Mouse (Mus musculus) testis, postnatal 10 days (tissue): ENCODE data around the gene Tcte2.
"Not testable (repeated sequence)": the region's sequence is repeated elsewhere in the genome, so short reads cannot be mapped to it uniquely, and the experiment has no call there.

ENCODE experiments used
- DNase-seq: peaks from one replicate; pipeline ENCODE4 v3.0.0; 2021; ENCODE audit warnings: low spot score

The Tcte2 gene

GRCm38 (mm10) chr17:13761179-13761913, at the start of gene Tcte2:
Gene Tcte2, minus strand, starts transcription at chr17:13761825.
- DNase-seq, result peak; percentile 67

- no peak for DNase-seq
Measured at GRCm38 (mm10) chr17:13806016-13806415, 44.4 kb upstream of the Tcte2 start.

DNA sequence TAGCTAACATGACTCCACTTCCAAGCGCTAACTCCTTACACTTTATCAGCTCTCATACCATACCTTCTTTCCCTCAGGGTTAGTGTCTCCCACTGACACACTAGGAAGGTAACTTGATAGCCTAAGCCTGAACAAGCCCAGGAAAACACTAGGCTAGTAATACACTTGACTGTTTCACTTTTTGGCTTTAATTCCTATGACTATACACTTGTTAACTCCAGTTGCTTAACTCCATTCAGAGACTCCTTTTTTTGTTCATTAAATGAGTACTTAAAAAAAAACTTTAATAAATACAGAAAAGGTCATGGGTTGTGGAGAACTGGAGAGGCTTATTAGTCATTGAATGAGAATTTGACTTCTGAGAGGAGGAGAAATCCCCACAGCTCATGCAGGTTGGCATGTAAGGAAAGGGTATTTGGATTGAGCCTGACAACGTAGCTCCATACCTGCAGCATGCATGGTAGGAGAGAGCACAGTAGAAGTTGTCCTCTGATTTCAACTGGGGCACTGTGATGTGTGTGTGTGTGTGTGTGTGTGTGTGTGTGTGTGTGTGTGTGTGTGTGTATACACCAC, 41.3 kb upstream of the Tcte2 start:
- no peak for DNase-seq

DNA sequence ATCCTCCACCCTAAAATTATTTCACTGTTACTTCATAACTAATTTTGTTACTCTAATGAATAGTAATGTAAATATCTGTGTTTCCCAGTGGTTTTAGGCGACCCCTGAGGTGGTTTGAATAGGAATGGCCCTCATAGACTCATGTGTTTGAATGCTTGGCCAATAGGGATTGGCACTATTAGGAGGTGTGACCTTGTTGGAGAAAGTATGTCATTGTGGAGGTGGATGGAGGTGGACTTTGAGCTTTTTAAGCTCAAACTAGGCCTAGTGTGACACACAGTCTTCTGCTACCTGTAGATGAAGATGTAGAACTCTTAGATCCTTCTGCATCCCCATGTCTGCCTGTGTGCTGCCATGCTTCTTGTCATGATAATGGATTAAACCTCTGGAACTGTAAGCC, 36.1 kb upstream of the Tcte2 start:
- DNase-seq, result no peak

GRCm38 (mm10) chr17:13790033-13790432, 28.4 kb upstream of the Tcte2 start:
- not testable (repeated sequence) for DNase-seq

DNA sequence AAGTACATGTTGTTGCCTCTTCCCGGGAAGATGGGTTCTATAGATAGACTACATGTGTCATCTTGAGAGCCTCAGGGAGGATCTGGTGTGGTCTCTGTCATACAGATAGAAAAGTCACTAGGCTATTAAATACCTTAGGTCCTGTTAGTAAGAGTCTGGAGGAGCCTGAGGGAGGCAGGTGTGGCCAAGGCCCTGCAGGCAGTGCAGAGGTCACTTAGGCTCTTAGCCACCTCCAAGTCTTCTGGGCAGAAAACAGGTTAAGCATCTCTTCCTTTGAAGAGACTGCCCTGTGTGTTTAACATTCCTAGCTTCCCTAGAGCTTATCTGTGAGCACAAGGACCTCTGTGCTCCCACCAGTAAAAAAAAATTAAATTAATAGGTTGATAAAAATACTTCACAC, 21.8 kb upstream of the Tcte2 start:
- DNase-seq, result no peak

- no peak for DNase-seq
Measured at GRCm38 (mm10) chr17:13781948-13782347, 20.3 kb upstream of the Tcte2 start.

DNA sequence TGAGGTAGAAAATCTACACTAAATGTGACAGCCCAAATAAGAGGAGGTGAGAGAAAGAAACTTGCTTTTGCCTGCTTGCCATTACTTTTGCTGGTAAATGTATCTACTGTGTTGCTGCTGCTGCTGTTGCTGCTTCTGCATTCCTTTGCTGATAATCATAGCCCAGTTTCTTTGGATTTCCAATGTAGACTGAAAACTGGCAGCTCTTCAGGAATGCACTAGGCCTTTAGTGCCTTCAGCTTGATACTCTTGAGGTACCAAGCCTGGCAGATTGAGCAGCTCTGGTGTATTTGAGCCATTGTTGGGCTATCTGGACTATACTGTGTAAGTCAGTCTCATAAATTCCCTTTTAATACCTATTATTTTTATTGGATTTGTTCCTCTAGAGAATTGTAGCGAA, 17.2 kb upstream of the Tcte2 start:
- no peak for DNase-seq

GRCm38 (mm10) chr17:13777676-13778075, 16.1 kb upstream of the Tcte2 start:
- no peak for DNase-seq

GRCm38 (mm10) chr17:13769256-13769655, 7.6 kb upstream of the Tcte2 start:
- no peak for DNase-seq

DNA sequence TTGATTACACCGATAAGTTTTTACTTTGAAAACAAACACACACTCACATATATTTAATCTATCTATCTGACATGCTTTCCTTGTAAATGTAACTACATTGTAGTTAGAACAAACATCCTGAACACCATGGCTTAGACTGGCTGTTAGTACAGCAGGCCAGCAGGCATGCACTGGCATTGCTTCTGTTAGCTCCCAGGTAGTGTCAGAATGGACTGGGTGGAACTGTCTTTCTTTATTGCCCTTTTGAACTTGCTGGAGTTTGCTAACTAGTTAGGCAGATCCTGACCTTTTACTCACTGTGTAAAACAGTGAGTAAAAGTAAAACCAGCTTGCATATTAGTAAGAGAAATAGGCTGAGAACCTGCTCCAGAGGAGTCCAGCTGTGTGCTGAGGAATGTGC, 6.9 kb upstream of the Tcte2 start:
- DNase-seq, result no peak

DNA sequence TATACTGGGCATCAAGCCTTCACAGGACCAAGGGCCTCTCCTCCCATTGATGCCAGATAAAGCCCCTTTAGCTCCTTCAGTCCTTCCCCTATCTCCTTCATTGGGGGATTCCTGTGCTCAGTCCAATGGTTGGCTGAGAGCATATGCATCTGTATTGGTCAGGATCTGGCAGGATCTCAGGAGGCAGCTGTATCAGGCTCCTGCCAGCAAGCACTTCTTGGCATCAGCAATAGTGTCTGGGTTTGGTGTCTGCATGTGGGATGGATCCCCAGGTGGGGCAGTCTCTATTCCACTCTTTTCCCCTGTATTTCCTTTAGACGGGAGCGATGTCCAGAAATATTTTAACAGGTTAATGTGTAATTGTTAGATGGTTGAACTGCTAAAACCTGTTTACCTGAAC, 3.3 kb upstream of the Tcte2 start:
- DNase-seq, result not testable (repeated sequence)

GRCm38 (mm10) chr17:13763819-13764218, 2.2 kb upstream of the Tcte2 start:
- DNase-seq, result no peak

DNA sequence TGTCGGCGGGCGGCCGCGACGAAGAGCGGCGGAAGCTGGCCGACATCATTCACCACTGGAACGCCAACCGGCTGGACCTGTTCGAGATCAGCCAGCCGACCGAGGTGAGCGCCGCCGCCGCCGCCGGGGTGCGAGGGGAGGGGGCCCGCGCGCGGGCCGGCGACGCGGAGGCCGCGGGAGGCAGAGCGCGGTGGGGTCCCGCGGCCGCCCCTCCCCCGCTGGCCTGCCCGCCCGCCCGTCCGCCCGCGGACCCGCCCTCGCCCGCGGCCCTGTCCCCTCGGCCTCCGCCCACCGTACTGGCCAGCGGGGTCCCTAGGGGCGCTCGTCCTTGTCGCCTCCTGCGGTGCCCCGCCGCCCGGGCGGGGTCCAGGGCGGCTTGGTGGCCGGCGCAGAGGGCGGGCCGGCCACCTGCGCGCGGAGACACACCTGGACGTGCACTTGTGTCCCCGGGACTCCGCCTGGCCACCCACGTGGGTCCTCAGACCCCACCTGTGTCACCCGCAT, 898 bp downstream of the Tcte2 start:
- DNase-seq, result no peak

GRCm38 (mm10) chr17:13759853-13760627, 1.6 kb downstream of the Tcte2 start, which contains the start of gene Afdn:
Gene Afdn, plus strand, starts transcription at chr17:13760539.
- DNase-seq, result peak; percentile 88

DNA sequence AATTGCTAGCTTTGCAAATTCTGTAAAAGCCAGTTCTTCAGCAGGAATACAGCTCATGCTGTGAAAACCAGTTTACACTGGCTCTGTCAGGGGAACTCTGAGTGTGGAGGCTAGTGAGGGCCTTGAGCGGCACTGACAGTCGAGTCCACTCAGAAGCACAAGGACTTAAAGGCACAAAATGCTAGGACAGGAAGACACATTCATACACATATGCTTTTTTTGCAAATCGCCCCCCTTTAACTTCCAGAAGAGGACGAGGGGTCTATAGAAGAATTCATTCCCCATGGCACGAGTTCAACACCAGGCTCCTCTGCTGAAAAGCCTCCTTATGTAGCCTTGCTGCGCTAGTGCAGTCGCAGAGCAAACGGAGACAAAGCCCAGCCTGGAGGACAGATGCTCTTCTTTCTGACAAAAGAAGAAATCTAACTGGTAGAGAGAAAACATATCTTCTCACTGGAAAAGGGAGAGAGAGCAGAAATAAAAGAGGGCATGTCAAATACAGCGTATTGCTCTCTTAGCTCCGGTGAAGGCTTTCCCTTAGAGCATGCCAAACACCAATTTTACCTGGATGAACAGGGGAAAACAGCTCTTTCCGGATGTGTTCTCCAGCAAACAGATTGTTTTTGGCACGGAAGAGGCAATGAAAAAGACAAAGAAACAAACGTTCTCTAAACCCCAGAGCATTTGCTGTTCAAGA, 2.3 kb downstream of the Tcte2 start:
- no peak for DNase-seq

DNA sequence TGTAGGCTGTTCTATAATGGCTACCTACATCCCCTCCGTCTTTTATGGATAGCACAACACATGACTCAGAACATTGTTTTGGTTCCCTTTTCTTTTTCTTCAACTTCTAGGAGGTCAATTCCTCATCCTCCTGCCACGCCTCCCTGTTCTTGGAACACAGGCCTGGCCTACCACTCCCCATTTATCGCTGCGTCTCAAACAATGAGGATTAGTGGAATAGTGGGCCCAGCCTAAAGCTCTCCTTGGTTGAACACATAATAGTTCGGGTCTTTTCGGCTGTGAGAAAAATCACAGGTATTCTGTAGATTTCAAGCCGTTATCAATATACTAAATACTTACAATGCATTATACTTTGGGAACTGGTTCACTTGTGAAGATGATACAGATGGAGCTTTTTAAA, 3.0 kb downstream of the Tcte2 start:
- DNase-seq, result no peak

DNA sequence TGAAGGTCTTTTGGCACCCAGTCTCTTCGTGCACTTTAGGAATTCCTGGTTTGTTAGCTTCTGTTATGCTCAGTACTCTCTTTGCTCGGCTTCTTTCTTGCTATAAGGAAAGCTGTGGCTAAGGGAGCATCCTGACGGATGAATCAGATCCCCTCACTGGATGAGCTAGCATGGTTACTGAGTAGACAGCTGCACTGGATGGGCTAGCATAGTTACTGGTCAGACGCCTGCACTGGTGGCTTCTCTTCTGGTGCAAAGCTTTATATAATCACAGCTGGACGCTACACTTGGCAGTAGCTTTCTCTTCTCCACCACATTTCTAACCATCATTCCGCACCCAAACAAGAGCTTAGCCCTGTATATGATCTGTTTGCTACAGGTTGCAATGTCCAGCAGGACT, 6.7 kb downstream of the Tcte2 start:
- no peak for DNase-seq

- DNase-seq, result no peak
Measured at GRCm38 (mm10) chr17:13753918-13754317, 7.7 kb downstream of the Tcte2 start.

- DNase-seq, result no peak
Measured at GRCm38 (mm10) chr17:13749027-13749426, 12.6 kb downstream of the Tcte2 start.

DNA sequence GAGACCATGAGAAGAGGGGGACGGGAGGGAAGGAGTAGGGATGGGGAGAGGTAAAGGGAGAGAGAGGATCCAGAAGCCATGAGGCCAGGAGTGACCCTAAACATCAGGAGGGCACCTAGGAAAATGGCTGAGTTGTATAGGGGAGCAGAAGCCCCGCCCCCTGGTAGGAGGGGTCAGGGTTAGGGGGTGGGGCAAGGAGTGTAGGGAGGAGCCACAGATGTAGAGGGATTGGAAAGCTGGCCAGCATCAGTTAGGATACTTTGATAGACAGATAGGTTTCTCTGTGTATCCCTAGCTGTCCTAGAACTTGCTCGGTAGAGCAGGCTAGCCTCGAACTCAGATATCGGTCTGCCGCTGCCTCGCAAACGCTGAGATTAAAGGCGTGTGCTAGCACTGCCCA, 13.9 kb downstream of the Tcte2 start:
- DNase-seq, result peak; percentile 54

GRCm38 (mm10) chr17:13746330-13746729, 15.3 kb downstream of the Tcte2 start:
- no peak for DNase-seq
